Mouse (Mus musculus) retina, postnatal 1 day (tissue): ENCODE results near the gene Prkaca.

Experiments used
- DNase-seq: peaks from one replicate; pipeline ENCODE4 v3.0.0-alpha.2; 2012

Gene Prkaca

DNA sequence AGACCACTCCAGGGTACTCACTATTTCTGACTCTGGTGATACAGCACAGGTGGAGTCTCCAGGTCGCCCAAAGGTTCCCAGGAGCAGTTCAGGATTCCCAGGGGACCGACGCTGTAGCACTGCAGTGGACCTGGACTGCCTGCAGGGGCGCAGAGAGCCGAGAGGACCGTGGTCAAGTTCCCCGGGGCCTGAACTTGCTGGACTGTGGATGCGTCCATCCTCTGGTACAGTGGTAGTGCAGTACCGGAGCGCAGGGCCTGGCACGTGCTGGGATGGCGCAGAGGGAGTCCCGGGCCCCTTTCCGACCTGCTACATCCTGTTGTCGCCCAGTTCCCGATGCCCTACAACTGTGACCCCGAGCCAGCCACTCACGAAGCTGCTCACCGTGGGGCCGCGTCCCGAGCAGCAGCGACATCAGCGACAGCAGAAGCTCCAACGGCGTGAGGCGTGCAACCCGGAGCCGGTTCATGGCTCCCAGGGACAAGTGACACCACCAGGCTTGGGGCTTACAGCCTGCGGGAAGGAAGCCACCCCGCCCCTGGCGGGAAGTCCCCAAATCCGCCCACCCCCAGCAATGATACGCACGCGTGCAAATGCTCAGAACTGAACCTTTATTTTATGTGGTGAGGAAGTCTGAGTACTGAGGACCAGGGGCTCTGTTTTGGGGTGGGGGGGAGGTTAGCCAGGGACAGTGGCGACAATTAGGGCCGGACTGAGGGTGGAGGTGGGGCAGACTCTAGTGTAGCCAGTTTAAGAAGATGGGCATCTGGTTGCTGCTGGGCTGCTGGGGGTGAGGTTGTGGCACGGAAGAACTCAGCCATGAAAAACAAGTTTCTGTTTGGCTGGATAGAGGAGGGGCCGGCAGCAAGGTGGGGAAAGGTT lies 69.5 kb downstream of the Prkaca start, which contains the start of gene Il27ra:
Gene Il27ra (minus strand): TSS at position 524 of the 882 bp plus-strand sequence.
- peak; percentile 81 for DNase-seq

DNA sequence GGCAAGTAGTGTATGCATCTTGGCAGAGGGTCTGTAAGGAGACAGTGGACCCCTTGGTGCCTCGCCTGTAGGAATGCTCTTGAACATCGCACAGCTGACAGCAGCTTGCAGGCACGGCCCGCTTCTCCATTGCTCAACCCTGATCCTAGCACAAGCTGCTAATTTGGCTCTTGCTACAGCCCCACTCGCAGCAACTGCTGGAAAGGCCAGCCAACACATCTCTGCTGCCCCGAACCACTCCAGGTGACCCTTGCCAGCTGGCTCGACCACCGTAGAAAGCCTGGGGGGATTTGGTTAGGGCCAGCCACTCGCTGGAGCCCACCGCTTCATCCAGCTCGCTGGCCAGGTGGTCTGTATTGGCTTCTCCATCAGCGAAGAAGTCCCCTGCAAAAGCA lies 70.2 kb downstream of the Prkaca start:
- no peak for DNase-seq

DNA sequence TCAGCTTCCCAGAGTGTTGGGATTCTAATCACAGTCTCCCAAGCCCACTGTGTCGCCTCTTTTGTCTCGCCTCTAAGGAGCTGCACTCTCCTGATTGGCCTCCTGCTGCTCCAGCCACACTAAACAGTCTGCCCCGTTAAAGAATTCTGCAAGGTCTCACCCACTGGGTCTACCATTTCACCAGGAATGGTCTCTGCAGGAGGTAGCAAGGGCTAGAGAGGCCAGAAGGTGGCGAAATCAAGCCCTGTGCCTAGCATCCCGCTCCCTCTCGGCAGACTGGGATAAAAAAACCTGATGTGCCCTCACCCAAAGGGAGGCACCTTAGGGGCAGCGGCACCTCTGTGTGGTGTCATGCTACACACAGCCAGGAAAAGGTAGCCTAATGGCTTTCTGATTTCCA lies 71.3 kb downstream of the Prkaca start:
- no peak for DNase-seq

DNA sequence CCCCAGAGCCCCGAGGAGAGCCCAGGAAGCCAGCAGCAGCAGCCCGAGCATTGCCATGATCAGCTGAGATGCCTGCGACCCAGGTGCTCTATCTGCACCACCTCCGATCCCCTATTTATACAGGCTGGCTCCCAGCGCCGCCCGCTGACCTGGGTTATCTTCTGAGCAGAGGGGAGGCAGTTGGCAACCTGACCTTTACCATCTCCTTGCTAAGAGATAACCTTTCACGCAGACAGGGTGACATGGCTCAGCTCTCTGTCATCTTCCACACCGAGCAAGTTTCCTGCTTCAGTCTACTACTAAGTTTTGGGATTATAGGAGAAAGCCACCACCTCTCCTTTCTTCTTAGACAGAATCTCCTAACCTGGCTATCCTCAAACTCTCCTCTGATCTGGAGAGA lies 72.1 kb downstream of the Prkaca start, which contains the start of gene Rln3:
Gene Rln3 (minus strand): TSS at position 101 of the 400 bp plus-strand sequence.
- no peak for DNase-seq
